Mouse (Mus musculus) adrenal gland, postnatal 4 days (tissue): ENCODE results near the gene Stac3. TPM values are rescaled to one million over a fixed set of nuclear protein-coding genes. Genes with fewer than 3 reads are reported as not detected.
A peak's percentile ranks its signal among the peaks of the same experiment; 100 is the strongest.

ENCODE experiments used
- DNase-seq, 2 experiments: peaks; one replicate each; pipeline ENCODE4 v3.0.0; 2021 to 2022; ENCODE audit warnings: low spot score in 2 of 2, mixed read lengths in 2 of 2
- total RNA-seq, 2 experiments: library from RNA; stranded (reverse); gene quantifications; 2 replicates each; pipeline ENCODE4 v1.2.3; 2021

The Stac3 gene
- total RNA-seq, 2 experiments from 2014 or later = 6.4 to 11.5 TPM

DNA sequence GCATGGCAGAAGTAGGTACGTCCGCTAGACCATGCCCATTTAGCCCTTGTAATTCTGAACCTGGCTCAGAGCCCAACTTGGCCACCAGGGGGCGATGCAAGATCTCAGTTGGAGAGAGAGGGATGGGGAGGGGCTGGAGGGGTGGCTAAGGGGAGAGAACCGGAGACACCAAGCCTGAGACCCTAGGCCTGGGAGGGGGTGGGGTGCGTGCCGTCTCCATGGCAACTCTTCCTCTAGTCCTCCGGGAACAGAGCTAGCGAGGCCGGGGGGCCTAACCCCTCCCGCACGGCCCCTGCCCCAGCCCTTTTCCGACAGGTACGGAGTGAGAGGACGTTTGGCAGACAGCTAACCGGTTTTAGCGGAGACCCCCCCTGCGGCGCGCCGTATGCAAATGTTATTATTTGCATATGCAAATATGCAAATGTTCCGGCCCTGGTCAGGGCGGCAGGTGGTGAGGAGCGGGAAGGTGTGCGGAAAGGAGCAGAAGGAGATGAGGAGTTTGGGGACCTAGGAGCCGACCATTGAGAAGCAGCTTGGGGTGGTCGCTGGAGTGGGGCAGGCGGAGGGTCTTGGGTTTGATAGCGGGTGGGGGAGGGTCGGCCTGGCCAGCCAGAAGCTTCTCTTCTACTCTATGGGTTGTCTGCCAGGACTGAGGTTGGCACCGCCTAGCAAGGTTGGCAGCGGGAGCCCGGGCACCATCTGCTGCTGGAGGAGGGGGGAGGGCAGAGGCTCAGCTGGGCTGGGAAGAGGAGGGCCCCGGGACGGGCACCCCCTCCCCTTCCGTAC lies 7.8 kb downstream of the Stac3 start:
- DNase-seq = peak; percentile 76 to 77

DNA sequence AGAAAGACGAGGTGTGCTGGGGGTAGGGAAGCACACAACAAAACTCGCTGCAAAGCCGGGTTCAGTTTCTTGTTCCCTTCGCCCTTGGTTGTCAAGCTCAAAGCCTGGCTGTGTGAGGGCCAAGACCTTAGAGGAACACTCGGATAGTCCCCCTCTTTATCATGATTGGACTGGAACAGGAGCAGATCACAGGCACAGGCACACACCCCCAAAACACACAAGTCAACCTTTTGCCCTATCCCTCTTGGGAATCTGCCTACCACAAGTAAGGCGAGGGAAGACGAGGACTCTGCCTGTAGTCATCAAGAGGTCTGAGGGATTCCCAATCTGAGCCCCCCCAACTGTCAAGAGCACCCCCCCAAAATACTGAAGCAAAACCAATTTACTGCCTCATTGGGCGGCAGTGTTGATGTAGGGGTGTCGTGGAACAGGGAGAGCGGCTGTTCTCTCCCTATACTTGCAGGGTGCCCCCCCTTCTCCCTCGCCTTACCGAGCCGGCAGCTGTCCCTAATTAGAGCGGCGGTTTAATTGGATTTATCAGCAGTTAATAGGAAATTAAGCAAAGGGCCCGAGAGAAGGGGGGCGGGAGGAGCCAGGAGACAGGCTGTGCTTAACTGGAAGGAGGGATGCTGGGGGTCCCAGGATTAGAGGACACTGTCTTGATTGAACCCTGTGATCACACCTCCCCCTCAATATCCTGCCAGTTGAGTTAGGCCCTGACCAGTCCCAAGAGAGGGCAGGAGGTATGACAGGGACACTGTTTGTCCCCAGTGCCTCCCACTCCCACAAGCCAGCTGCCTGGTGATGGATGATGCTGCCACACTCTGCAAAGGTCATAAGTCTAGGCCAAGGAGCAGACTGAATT lies 8.6 kb downstream of the Stac3 start:
- DNase-seq = no peak

DNA sequence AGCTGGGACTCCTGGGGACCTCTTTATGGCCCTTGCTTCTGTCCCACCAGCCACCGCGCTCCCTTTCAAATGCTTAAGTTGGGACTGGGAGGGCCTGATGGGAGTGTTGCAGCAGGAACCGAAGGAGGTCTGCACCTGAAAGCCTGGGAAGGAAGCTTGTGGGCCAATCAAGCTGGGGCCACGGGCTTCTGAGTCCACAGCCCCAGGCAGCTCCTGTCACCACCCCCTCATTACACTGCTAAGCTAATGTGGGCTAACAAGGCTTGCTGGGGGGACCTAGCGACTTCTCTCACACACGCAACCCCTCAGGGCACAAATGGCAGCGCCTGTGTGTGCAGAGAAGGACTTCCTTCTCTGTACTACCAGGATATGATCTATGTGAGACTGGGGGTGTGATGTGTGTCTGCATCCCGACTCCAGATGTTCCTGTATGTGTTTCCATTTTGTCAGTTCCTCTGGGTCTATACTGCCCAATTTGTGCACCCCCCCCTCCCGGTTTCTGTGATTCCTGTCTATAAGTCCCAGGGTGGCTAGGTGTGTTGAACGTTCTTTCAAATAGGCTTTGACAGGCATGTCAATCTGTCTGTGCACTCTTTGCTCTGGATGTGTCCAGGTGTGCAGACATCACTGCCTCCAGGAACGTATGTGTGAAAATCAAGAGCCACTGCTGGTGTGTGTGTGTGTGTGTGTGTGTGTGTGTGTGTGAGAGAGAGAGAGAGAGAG lies 9.6 kb downstream of the Stac3 start:
- no peak for DNase-seq

DNA sequence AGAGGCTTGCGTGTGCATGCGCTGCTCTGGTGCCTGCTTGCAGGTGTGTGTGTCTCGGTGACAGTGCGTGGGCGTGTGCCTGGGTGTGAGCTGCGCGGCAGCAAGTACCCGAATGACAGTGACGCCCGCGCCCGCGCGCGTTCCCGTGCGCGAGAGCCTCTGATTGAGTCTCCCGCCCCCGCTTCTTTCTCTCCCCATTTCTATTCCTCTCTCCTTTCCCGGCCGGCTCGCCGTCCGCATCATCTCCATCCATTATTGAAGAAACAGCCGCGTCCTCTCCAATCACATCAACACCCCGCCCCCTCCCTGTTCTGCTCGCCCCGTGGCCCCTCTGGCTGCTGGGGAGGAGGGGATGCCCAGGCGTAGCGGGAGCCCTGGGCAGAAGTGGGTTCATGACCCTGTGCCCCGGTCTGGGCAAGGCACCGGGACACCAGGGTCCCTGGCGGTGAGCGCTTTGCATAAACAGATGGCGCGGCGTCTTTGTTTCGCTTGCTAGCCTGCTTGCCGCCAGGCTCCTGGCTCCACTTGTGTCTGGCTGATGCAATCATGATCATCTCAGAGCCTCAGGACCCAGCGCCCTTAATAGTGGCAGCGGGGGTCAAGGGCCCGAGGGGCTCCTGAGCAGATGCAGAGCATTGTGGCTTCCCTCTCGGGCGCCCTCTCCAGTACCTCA lies 10.3 kb downstream of the Stac3 start:
- DNase-seq = no peak

DNA sequence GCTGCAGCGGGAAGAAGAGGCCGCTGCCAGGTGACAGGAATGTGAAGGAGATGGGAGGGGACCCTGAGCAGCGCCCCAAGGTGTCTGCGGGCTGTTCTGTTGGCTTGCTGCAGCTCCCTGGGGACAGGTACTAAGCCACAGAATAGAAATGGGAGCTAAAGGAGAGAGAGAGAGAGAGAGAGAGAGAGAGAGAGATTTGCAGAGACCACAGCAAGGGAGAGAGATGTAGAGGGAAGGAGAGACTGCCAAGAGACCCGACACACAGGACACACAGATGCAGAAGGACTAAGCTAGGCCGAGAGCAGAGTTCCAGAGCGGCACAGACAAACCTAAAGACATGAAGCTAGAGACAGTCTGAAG lies 10.8 kb downstream of the Stac3 start:
- DNase-seq = no peak

DNA sequence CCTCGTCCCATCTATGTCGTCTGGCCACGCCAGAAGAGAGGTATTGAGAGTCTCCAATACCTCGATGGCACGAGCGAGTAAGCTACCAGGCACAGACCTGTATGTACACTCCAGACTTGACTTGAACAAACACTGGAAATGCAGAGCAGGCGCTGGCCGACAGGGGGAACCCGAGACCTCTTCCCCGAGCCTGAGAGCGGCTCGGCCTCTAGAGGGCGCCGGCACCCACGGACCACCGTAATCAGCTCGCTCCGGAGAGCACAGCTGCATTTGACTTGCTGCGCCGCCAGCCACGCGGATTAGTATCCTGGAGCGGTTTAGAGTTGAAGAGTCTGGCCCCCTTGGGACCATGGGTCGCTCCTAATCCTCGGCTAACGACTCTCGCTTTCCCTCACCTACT lies 11.3 kb downstream of the Stac3 start:
- DNase-seq = peak; percentile 86 to 92

DNA sequence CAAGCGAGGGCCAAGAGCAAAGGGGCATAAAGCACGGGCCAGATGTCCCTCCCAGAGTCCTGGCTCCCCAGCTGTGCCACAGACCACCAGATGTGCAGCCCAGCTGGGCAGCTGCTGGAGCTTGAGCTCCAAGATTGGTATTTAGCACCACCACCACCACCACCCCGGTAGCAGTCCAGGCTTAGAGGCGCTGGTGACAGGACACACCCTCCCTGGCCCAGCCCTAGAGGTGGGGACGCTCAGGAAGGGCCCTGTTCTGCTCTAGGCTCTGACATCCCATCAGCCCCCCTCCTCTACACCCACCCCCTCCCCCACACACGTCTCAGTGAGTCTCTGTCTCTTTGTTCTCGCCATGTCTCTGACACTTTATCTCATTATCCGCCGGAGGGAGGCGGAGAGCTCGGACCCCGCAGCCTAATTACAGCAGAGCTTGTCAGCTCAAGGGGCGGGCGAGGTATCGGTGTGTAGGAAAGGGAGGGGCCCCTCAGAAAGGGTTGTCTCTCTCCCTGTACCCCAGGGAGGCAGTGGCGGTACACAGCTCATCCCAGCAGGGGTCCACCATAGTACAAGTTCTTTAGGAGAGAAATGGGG lies 12.1 kb downstream of the Stac3 start:
- DNase-seq = no peak

DNA sequence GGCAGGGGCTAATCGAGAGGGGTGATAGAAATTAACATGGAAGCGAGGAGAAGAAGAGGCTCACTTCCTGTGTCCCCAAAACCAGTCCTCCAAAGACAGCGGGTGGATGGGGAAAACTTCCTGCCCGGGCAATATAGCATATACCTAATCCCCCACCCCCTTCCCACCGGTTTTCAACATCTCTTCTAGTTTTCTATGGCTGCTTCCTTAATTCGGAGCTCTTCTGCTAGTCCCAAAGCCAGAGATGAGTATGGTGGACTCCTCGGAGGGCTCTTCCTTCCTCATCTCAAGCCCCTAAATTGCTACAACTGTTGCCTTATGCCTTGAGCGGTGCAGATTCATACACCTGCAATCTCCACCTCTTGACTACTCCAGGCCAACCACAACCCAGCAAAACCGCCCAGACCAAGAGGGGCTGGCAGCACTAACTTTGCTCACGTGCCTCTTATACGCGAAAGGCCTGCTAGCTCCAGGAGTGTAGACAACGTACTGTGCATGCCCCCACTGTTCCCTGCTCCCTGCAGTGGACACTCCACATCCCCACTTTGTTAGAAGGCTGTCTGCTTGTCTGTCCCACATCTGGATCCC lies 12.7 kb downstream of the Stac3 start:
- no peak for DNase-seq

DNA sequence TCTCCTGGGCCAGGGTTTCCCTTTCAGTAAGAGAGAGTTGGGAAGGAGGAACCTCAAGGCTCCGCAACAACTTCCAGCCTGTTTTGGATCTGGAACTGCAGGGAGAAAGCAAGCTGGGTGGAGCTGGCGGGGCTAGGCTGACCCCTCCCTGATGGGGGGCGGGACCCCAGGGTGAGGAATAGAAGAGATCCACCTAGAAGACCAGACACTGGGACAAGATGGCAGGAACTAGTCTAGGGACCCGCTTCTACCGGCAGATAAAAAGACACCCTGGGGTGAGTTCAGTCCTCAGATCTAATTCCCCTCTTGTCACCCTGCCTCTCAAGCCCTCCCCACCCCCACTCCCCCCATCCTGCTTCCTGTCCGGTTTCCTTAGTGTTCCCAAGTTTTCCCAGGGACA lies 13.3 kb downstream of the Stac3 start, which contains the start of gene Ndufa4l2:
Gene Ndufa4l2, plus strand, starts transcription at position 204 of the 400 bp plus-strand sequence.
- DNase-seq = no peak

DNA sequence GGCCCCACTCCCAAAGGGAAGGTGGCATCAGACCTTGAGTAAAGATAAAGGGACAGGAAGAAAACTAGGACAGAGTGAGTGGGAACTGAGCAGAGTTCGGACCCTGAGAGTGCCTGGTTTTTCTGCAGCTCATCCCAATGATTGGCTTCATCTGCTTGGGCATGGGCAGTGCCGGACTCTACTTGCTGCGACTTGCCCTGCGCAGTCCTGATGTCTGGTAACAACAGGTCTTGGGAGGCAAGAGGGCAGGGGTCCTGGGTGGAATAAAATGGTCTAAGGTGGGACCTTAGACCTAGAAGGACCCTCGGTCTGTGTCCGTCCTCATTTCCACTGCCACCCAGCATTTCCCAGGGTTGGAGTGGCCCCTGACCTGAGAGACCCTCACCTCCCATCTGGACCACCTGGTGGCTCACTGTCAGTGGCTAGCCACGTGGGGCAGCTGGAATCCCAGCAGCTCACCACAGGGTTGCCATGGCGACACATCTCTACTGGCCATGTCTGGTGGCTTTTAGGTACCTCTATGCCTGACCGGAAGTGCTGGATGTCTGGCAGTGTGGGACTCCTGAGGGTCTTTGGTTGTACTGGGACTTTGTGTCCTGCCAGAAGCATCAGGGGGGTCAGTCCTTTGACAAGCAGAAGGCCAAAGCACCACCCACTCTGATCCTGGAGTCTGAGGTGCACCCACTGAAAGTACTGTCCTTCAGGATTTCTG lies 13.9 kb downstream of the Stac3 start:
- DNase-seq = no peak

DNA sequence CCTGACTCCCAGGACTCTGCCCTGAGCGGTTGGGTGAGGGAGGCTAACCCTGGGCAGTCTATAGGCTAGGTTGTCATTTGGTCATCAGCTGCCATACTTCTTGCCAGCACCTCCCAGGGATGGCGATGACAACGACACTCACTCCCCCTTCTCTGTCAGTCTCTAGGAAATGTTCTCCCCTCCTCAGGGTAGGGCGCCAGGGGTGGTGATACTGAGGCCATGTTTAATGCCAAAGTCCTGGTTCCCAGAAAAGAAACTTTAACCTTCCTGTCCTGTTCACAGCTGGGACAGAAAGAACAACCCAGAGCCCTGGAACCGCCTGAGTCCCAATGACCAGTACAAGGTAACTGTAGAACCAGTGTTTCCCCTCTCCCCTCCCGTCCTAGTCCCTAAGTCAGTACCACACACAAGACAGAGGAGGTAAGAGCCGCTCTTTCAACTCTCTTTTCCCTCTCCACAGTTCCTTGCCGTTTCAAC lies 14.5 kb downstream of the Stac3 start:
- no peak for DNase-seq

DNA sequence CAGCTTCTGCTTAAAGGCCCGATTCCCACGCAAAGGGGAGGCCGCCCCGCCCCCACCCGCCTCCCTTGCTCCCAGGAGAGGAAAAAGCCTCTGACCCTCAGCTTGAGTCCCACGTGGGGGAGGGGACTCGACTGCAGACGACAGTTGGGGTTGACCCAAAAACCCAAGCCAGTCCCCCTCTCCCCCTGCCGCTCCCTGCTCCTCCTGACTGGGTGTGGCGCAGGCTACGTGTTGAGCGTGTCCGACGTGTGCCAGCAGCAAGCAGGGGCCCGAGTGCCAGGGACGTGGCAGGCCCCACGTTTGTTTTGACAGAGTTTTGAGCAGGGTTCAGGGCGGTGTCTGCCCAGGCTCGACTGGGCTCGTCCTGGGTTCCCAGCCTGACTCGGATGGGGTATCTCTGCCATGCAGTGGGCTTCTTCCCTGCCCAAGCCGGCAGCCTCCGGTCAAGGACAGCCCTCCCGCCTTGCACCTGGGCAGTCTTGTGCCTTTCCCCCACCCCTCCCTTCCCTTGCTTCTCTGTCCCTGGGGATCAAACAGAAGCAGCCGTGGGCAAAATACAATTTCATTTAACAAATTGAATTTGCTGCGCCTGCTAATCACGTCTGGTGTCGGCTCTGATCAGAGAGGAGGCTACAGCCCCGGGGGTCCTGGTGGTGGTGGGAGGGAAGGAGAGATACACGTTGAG lies 15.2 kb downstream of the Stac3 start:
- no peak for DNase-seq

DNA sequence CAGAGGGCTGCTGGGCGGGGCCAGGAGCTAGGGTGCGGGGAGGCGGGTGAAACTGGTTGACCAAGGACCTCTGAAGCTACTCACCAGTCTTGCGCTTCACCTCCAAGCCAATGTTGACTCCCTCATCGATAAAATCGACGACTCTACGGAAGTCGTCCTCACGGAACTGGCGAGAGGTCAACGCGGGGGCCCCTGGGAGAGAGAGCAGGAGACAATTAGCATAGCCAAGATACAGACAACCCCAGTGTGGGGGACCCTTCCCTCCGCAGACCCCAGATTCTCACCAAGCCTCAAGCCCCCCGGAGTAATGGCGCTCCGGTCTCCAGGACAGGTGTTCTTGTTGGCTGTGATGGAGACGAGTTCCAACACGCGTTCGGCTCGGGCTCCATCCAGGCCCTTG lies 16.5 kb downstream of the Stac3 start:
- DNase-seq = no peak

DNA sequence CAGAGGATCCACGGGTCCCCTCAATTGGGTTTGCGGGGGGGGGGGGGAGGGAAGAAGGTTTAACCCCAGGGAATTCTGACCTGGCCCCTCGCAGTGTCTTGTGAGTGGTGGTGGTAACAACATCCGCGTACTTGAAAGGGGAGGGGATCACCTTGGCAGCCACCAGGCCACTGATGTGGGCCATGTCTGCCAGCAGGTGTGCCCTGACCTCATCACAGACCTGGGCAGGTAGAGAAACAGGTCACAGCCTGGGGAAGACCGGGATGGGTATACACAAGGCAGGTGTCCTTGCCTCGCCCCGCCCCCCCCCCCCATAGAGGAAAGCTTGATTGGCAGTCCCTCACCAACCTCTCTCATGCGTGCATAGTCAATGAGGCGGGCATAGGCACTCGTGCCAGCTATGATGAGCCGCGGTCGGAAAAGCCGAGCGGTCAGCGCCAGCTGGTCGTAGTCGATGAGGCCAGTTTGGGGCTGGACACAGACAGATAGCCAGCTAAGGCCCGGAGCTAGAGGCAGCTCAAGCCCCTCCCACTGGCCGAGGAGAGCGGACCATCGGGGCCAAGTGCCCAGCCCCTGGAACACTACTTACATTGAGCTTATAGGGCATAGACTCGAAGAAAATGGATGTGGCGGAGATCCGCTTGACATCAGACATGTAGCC lies 17.7 kb downstream of the Stac3 start:
- DNase-seq = no peak

DNA sequence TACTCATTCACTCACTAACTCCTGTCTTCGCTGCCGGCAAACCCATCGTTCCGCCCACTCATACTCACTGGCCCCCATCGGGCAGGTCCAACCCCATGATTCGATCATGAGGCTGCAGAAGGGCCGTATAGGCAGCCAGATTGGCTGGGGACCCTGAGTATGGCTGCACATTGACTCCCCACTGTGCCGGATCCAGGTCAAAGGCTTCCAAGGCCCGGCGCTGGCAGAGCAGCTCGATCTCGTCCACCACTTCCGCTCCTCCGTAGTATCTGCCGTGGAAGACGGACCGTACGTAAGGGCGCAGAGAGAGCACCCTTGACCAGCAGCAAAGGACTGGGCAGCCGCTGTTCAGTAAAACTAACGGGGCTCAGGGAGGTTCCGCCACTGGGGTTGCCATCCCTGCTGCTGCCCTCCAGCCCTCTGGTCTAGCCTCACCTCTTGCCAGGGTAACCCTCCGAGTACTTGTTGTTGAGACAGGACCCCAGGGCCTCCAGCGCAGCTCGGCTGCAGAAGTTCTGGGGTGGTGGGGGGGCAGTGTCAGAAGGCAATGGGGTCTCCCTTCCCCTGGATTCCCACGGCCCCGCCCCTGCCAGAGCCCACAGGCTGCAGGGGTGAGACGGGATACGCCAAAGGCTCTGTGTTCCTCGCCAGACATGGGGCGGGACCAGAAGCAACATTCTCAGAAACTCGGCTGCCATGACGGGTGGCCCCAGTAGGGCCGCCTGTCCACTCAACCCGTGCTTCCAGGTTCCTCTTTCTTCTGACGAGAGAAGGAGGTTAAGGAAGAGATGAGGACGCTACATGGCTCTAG lies 18.6 kb downstream of the Stac3 start:
- DNase-seq = no peak

DNA sequence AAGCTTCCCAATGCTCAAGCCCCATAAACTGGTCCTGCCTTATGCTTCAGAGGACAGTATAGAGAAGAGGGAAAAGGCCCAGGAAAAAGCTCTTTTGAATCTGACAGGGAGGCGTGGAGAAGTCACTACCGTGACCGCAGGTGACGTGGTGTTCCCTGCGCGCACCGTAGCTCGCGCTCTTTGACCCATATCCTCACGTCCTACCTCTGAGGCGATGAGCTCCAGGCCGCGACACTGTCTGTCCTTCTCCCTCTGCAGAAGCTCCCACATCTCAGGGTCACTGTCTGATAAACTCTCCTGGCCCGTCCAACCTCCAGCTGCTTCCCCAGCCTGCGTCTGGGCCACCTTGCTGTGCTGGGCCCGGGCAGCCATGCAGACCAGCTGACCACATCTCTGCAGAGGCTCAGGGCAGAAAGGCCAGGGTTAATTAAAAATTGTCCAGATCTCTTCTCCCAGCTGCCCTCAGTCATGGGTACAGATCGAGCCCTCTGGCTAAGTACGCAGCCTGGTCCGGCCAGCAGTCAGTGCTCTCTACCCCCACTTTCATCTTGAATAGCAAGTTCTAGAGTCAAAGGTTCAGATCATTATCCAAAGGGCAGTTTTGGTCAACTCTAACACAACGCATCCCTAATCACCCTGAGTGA lies 19.4 kb downstream of the Stac3 start:
- no peak for DNase-seq

DNA sequence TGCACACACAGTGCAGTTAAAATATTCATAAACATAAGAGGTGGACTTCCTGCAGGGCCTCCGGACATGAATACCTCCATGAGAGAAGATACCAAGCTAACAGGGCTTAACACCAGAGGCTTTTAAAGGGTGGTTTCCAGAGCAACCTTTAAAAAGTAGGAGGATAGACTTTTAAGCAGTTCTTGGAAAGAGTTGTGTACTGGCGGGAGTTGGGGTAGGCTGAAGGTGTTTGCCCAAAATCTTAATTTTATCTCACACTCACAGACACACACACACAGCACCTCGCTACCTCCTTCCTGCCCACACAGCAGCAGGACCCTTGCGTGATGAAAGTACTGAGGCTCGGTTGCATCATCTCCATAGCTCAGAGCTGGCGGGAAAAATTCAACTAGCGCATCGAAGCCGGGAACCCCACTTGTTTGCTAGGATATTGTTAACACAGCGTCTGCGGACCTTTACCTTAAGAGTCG lies 20.2 kb downstream of the Stac3 start:
- no peak for DNase-seq
